Mouse (Mus musculus) testis, adult 2 months (tissue): ENCODE measurements at regions not wholly inside any gene's neighbourhood (a gene's known extent, or its start where the extent isn't known, plus 50 kb on each side); places are given as distances from the start of the nearest gene placed in this dataset.

Experiments
- CTCF ChIP-seq: fragments of 200-500 bp; IDR thresholded peaks from 2 replicates; pipeline ENCODE4 v1.5.1; 2012; ENCODE audit warnings: low read depth, mild to moderate bottlenecking, inconsistent platforms, low read length, moderate library complexity; ENCODE audit not compliant: control insufficient read depth, insufficient read depth, insufficient replicate concordance
- POLR2A ChIP-seq: fragments of 200-500 bp; IDR thresholded peaks from 2 replicates; pipeline ENCODE4 v1.6.1; 2012; ENCODE audit warnings: low read depth, mild to moderate bottlenecking, inconsistent platforms, low read length, moderate library complexity; ENCODE audit not compliant: control insufficient read depth

GRCm38 (mm10) chr4:54162308-54162707, 336.5 kb downstream of the Tmem38b start:
- TF ChIP-seq CTCF (no peak), POLR2A (no peak)
